Mouse (Mus musculus): Measurements from ENCODE around the gene Gm8369.
"Not testable (repeated sequence)": the region's sequence is repeated elsewhere in the genome, so short reads cannot be mapped to it uniquely, and the experiment has no call there.

Gene Gm8369

GRCm38 (mm10) chr19:11485746-11486145, at the start of gene Gm8369:
TSS of gene Gm8369 (plus strand) at chr19:11485938.
- no peak for DNase-seq

GRCm38 (mm10) chr19:11443338-11443737, 42.4 kb upstream of the Gm8369 start, which contains the start of gene Ms4a4b:
TSS of gene Ms4a4b (plus strand) at chr19:11443553.
- DNase-seq: no peak

GRCm38 (mm10) chr19:11443964-11444363, 41.8 kb upstream of the Gm8369 start:
- no peak for DNase-seq

GRCm38 (mm10) chr19:11447238-11447637, 38.5 kb upstream of the Gm8369 start:
- no peak for DNase-seq

GRCm38 (mm10) chr19:11459041-11459440, 26.7 kb upstream of the Gm8369 start:
- DNase-seq: not testable (repeated sequence)

GRCm38 (mm10) chr19:11464795-11465194, 20.9 kb upstream of the Gm8369 start:
- not testable (repeated sequence) for DNase-seq

- DNase-seq: no peak
These were observed 19.3 kb upstream of the Gm8369 start for GRCm38 (mm10) chr19:11466471-11466870.

GRCm38 (mm10) chr19:11468361-11468760, 17.4 kb upstream of the Gm8369 start:
- DNase-seq: not testable (repeated sequence)

GRCm38 (mm10) chr19:11469215-11469614, 16.5 kb upstream of the Gm8369 start, which contains the start of gene Ms4a6c:
TSS of gene Ms4a6c (plus strand) at chr19:11469366.
- DNase-seq: not testable (repeated sequence)

- DNase-seq: no peak
These were observed 6.0 kb upstream of the Gm8369 start for GRCm38 (mm10) chr19:11479714-11480113.

GRCm38 (mm10) chr19:11482684-11483083, 3.1 kb upstream of the Gm8369 start:
- DNase-seq: no peak

GRCm38 (mm10) chr19:11483941-11484340, 1.8 kb upstream of the Gm8369 start:
- DNase-seq: no peak

GRCm38 (mm10) chr19:11484388-11484787, 1.4 kb upstream of the Gm8369 start:
- no peak for DNase-seq

- DNase-seq: no peak
These were observed 472 bp upstream of the Gm8369 start for GRCm38 (mm10) chr19:11485266-11485665.

- DNase-seq: no peak
These were observed 861 bp downstream of the Gm8369 start for GRCm38 (mm10) chr19:11486599-11486998.

- no peak for DNase-seq
These were observed 5.9 kb downstream of the Gm8369 start for GRCm38 (mm10) chr19:11491406-11492189.

GRCm38 (mm10) chr19:11492671-11493070, 6.9 kb downstream of the Gm8369 start:
- no peak for DNase-seq

- no peak for DNase-seq
These were observed 8.8 kb downstream of the Gm8369 start for GRCm38 (mm10) chr19:11494519-11494918.

GRCm38 (mm10) chr19:11496361-11496760, 10.6 kb downstream of the Gm8369 start:
- DNase-seq: no peak

- not testable (repeated sequence) for DNase-seq
These were observed 11.6 kb downstream of the Gm8369 start for GRCm38 (mm10) chr19:11497300-11497699.

GRCm38 (mm10) chr19:11500796-11501195, 15.1 kb downstream of the Gm8369 start:
- no peak for DNase-seq

- DNase-seq: no peak
These were observed 15.6 kb downstream of the Gm8369 start for GRCm38 (mm10) chr19:11501326-11501725.

- no peak for DNase-seq
These were observed 19.1 kb downstream of the Gm8369 start for GRCm38 (mm10) chr19:11504857-11505256.

- DNase-seq: no peak
These were observed 27.7 kb downstream of the Gm8369 start for GRCm38 (mm10) chr19:11513458-11513857.

GRCm38 (mm10) chr19:11516246-11516645, 30.5 kb downstream of the Gm8369 start, which contains the start of gene Ms4a6b:
TSS of gene Ms4a6b (plus strand) at chr19:11516512.
- no peak for DNase-seq

All from kidney, postnatal 4 days (tissue).